Mouse (Mus musculus) left cerebral cortex, adult 2 months (tissue): ENCODE measurements around the gene Zfp534. TPM values are rescaled to one million over a fixed set of nuclear protein-coding genes. Genes with fewer than 3 reads are reported as not detected.
"Not testable (repeated sequence)": the region's sequence is repeated elsewhere in the genome, so short reads cannot be mapped to it uniquely, and the experiment has no call there.

ENCODE experiments used
- DNase-seq, 2 experiments: peaks; one replicate each; pipeline ENCODE4 v3.0.0; 2021 to 2022; ENCODE audit warnings: low spot score in 2 of 2, mixed read lengths in 1 of 2; ENCODE audit errors: extremely low spot score in 1 of 2
- H3K27ac ChIP-seq: fragments of 200-600 bp; 2 replicates; pipeline ENCODE4 v1.8.1; 2022
- H3K4me3 ChIP-seq: fragments of 200-600 bp; 2 replicates; pipeline ENCODE4 v1.8.1; 2022
- intact Hi-C: fragments of 180-260 bp; cut with DNase I; formaldehyde crosslinking; loops from one replicate; pipeline ENCODE4 v1.15.1; 2025
- long read RNA-seq, 2 experiments: library from polyadenylated mRNA; stranded (forward); transcript quantifications; one replicate each; pipeline ENCODE4 v2.0.0; 2021; ENCODE audit warnings: borderline mapping rate in 2 of 2
- total RNA-seq, 2 experiments: library from RNA; stranded (reverse); gene quantifications; 2 replicates each; pipeline ENCODE4 v1.2.3; 2021

Gene Zfp534
- not detected for total RNA-seq
- long read RNA-seq, experiment 1, result 0 reads
- long read RNA-seq, experiment 2, result 0 reads

DNA sequence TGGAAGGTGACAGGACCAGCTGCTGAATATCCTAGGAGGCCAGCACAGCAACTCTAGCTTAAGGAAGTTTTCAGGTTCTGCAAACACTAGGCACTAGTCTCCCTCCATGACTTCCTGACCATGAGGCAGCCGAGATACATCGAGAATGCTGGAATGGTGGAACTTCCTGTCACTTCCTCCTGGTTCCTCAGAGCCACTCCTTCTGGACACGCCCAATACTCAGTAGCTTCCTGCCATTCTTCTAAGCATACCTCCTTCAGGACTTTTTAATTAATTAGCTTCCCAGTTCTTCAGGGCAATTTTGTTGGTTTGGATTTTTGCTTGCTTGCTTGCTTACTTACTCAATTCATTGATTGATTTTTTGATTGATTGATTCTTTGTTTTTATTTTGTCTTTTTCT is at the start of gene Zfp534:
Gene Zfp534 (minus strand): TSS at position 101 of the 400 bp plus-strand sequence.
- intact Hi-C loops, DNase-seq, H3K27ac ChIP-seq, H3K4me3 ChIP-seq: not testable (repeated sequence)

DNA sequence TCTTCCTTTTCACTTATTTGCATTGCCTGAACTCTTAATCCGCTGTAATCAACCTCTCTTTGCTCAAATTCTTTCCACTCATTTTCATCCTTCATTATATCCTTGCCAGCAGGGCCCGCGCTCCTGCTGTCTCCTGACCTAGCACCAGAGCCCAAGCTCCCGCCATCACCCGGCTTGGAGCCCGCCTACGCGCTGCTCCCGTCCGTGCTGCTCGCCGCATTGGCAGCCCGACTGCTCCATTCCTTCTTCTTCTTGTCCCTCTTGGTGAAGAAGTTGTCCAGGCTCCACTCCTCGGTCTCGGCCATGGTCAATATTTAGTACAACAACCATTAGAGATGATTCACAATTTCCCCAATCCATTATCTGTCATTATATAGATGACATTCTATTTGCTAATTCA is 43.9 kb upstream of the Zfp534 start:
- DNase-seq, H3K27ac ChIP-seq, intact Hi-C loops, H3K4me3 ChIP-seq: not testable (repeated sequence)

DNA sequence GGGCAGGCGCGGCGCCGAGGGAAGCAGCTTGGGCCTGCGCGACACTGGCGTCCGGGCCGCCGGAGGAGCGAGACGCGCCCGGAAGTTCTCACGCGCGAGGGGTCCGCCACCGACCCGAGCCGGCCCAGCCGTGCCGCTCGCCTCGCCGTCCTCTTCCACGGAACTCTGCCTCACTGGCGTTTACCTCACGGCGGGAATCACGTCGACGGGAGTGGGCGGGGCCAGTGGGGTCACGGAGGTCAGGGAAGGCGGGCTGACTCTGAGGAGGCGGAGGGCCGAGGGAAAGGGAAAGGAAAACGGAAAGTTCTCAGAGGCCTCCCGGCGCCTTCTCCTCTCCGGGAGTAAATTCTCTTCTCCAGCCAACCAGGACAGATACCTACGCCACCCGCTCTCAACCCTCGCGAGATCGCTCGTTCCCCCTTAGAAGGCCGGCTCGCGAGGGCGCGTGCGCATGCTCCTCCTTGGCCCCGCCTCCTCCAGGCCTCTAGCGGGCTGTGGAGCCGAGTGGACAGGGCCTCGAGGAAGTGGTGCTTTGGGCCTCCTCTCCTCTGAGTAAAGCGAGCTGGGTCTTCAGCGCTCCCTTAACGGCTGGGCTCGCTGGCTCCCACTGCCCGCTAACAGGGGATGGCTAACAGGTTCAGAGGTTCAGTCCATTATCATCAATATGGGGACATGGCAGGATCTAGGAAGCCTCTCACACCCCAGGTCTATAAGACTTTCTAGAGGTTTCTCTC is 36.5 kb upstream of the Zfp534 start:
- H3K4me3 ChIP-seq, H3K27ac ChIP-seq, intact Hi-C loops, DNase-seq: not testable (repeated sequence)

DNA sequence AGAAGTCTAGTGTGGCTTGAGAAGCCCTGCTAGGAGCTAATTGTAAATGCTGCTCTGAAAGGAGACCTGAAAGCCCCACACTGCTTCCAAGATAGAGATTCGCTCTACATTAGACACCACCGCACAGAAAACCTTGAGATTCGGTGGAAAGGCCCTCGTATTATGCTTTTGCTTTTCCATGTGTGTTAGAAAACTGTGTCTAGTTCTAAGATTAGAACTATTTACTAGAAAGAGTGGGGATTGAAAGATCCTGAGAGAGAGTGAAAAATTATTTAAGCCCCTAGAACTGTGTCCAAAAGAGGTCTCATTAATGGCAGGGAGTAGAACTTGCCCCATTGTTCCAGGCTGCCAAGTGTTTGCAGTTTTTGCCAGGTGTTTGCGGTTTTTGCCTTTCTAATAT is 47.1 kb downstream of the Zfp534 start:
- H3K27ac ChIP-seq, intact Hi-C loops, DNase-seq, H3K4me3 ChIP-seq: not testable (repeated sequence)

DNA sequence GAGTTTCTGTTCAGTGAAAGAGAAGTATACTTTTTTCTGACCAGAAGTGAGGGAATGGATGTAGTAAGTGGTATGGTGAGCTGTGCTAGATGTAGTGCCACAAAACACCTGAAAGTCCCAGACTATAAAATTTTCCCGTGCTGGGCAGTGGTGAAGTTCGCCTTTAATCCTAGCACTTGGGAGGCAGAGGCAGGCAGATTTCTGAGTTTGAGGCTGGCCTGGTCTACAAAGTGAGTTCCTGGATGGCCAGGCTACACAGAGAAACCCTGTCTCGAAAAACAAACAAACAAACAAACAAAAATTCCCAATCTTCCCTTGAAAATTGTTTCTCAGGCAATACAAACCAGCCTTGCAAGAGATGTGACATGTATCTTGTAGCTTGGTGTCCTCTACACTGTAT is 54.9 kb downstream of the Zfp534 start:
- DNase-seq, H3K27ac ChIP-seq, H3K4me3 ChIP-seq, intact Hi-C loops: not testable (repeated sequence)

DNA sequence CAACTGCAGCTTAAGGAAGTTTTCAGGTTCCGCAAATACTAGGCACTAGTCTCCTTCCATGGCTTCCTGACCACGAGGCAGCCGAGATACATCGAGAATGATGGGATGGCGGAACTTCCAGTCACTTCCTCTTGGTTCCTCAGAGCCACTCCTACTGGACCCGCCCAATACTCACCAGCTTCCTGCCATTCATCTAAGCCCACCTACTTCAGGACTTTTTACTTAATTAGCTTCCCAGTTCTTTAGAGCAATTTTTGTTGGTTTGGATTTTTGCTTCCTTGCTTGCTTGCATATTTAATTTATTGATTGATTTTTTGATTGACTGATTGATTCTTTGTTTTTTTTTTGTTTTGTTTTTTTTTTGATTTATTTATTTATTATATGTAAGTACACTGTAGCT is 59.9 kb downstream of the Zfp534 start, which contains the start of gene Zfp979:
Gene Zfp979 (minus strand): TSS at position 101 of the 400 bp plus-strand sequence.
- H3K27ac ChIP-seq, intact Hi-C loops, H3K4me3 ChIP-seq, DNase-seq: not testable (repeated sequence)

DNA sequence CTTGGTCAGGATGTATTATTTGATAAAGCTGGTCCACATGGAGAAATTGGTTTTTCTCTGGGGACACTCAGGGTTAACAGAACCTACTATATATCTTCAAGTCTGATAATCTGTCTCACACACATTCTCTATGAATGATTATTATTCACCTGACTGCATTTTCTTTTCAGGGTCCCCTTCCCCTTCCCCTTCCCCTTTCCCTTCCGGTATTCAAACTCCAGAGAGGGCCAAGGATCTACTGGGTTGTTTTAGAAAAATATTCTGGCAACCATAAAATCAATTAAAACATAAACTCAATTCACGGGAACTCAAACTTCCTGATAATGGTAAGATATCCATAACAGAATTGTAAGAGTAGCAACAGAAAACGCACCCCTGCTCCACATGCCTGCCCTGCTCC is 60.4 kb downstream of the Zfp534 start:
- H3K27ac ChIP-seq, DNase-seq, intact Hi-C loops, H3K4me3 ChIP-seq: not testable (repeated sequence)

DNA sequence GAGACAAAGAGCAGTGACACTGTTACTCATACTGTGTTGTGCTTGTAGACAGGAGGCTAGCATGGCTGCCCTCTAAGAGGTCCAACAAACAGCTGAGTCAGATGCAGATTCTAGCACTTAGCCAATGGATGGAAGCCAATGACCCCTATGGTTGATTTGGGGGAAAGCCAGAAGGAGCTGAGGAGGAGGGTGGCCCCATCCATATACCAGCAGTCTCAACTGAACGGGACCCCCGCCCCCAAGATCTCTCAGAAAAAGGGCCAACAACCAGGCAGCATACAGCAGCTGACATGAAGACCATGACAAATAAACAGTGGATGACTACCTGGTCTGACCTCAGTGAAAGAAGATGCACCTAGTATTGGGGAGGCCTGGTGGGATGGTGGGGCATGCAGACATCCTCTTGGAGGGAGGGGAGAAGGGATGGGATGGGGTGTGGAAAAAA is 68.5 kb downstream of the Zfp534 start:
- H3K27ac ChIP-seq, DNase-seq, H3K4me3 ChIP-seq, intact Hi-C loops: not testable (repeated sequence)

Other genes with a start within 250 kb of the Zfp534 start
- 1 to 10 TPM; 3.9 to 5.1 TPM for gene Zfp982, start 210.1 kb downstream of the Zfp534 start, total RNA-seq
- under 1 TPM; 0.40 to 0.41 TPM for gene Gm16503, start 162.3 kb downstream of the Zfp534 start, total RNA-seq
- not detected for gene Zfp985, start 149.3 kb downstream of the Zfp534 start, total RNA-seq
- under 1 TPM; 0.27 to 0.30 TPM for gene Zfp979, start 60.0 kb downstream of the Zfp534 start, total RNA-seq
- 1 to 10 TPM; 1.6 to 2.1 TPM for gene Zfp984, start 107.2 kb upstream of the Zfp534 start, total RNA-seq
- 10 to 100 TPM; 18.2 to 21.5 TPM for gene Zfp933, start 145.8 kb upstream of the Zfp534 start, total RNA-seq
- gene Miip, start 166.3 kb upstream of the Zfp534 start, total RNA-seq, result 10 to 100 TPM; 18.6 to 20.3 TPM
- 10 to 100 TPM in 1 of 2 experiments, 1 to 10 TPM in 1; 9.9 to 11.8 TPM for gene Fv1, start 166.4 kb upstream of the Zfp534 start, total RNA-seq
- 100 to 1,000 TPM; 181 to 199 TPM for gene Mfn2, start 202.2 kb upstream of the Zfp534 start, total RNA-seq
- 10 to 100 TPM; 14.2 to 14.4 TPM for gene Plod1, start 234.2 kb upstream of the Zfp534 start, total RNA-seq
- 10 to 100 TPM; 28.9 to 31.2 TPM for gene 2510039O18Rik, start 238.3 kb upstream of the Zfp534 start, total RNA-seq